Mouse (Mus musculus): ENCODE data around the gene 3110082I17Rik. TPM values are rescaled to one million over a fixed set of nuclear protein-coding genes. Genes with fewer than 3 reads are reported as not detected.

The 3110082I17Rik gene
- total RNA-seq, 2 experiments from 2014 or later, result 10.8 to 15.8 TPM

GRCm38 (mm10) chr5:139333301-139334013 lies 126.9 kb downstream of the 3110082I17Rik start:
- no peak for ATAC-seq (ENCODE audit: poor library complexity, severe bottlenecking)

GRCm38 (mm10) chr5:139332590-139333272 lies 127.6 kb downstream of the 3110082I17Rik start:
- no peak for ATAC-seq (ENCODE audit: poor library complexity, severe bottlenecking)

- peak; percentile 67 for ATAC-seq (ENCODE audit: poor library complexity, severe bottlenecking)
Measured at GRCm38 (mm10) chr5:139331742-139332141, 128.6 kb downstream of the 3110082I17Rik start.

GRCm38 (mm10) chr5:139330766-139331165 lies 129.6 kb downstream of the 3110082I17Rik start:
- ATAC-seq (ENCODE audit: poor library complexity, severe bottlenecking), result no peak

GRCm38 (mm10) chr5:139327634-139328020 lies 132.7 kb downstream of the 3110082I17Rik start:
- ATAC-seq (ENCODE audit: poor library complexity, severe bottlenecking), result peak; percentile 30

- ATAC-seq (ENCODE audit: poor library complexity, severe bottlenecking), result no peak
Measured at GRCm38 (mm10) chr5:139326986-139327633, 133.2 kb downstream of the 3110082I17Rik start.

- no peak for ATAC-seq (ENCODE audit: poor library complexity, severe bottlenecking)
Measured at GRCm38 (mm10) chr5:139326111-139326696, 134.1 kb downstream of the 3110082I17Rik start.

GRCm38 (mm10) chr5:139325395-139325966 lies 134.8 kb downstream of the 3110082I17Rik start, which contains the start of gene Adap1:
Gene Adap1 (minus strand): TSS chr5:139325622.
- ATAC-seq (ENCODE audit: poor library complexity, severe bottlenecking), result peak; percentile 45

GRCm38 (mm10) chr5:139324691-139325394 lies 135.5 kb downstream of the 3110082I17Rik start:
- peak; percentile 60 for ATAC-seq (ENCODE audit: poor library complexity, severe bottlenecking)

GRCm38 (mm10) chr5:139324045-139324491 lies 136.3 kb downstream of the 3110082I17Rik start:
- ATAC-seq (ENCODE audit: poor library complexity, severe bottlenecking), result peak; percentile 46

- no peak for ATAC-seq (ENCODE audit: poor library complexity, severe bottlenecking)
Measured at GRCm38 (mm10) chr5:139323260-139323924, 136.9 kb downstream of the 3110082I17Rik start.

- ATAC-seq (ENCODE audit: poor library complexity, severe bottlenecking), result no peak
Measured at GRCm38 (mm10) chr5:139321331-139321730, 139.0 kb downstream of the 3110082I17Rik start.

GRCm38 (mm10) chr5:139320424-139320823 lies 139.9 kb downstream of the 3110082I17Rik start:
- no peak for ATAC-seq (ENCODE audit: poor library complexity, severe bottlenecking)

- no peak for ATAC-seq (ENCODE audit: poor library complexity, severe bottlenecking)
Measured at GRCm38 (mm10) chr5:139317751-139318504, 142.4 kb downstream of the 3110082I17Rik start.

- no peak for ATAC-seq (ENCODE audit: poor library complexity, severe bottlenecking)
Measured at GRCm38 (mm10) chr5:139316982-139317675, 143.2 kb downstream of the 3110082I17Rik start.

- no peak for ATAC-seq (ENCODE audit: poor library complexity, severe bottlenecking)
Measured at GRCm38 (mm10) chr5:139314941-139315642, 145.2 kb downstream of the 3110082I17Rik start.

GRCm38 (mm10) chr5:139313536-139313935 lies 146.8 kb downstream of the 3110082I17Rik start:
- ATAC-seq (ENCODE audit: poor library complexity, severe bottlenecking), result no peak

GRCm38 (mm10) chr5:139311822-139312221 lies 148.5 kb downstream of the 3110082I17Rik start:
- no peak for ATAC-seq (ENCODE audit: poor library complexity, severe bottlenecking)
